Mouse (Mus musculus) G1E (cell line): ENCODE measurements around the gene Pepd. TPM values are rescaled to one million over a fixed set of nuclear protein-coding genes. Genes with fewer than 3 reads are reported as not detected.

Experiments used
- ATAC-seq: 2 replicates; pipeline ENCODE4 v1.8.0; 2016; ENCODE audit warnings: mild to moderate bottlenecking; ENCODE audit not compliant: insufficient number of reproducible peaks, poor library complexity, low FRiP score, severe bottlenecking; ENCODE audit errors: extremely low read depth
- DNase-seq: peaks from one replicate; pipeline ENCODE4 v3.0.0; 2012; ENCODE audit warnings: low spot score
- H3K27me3 ChIP-seq: 2 replicates; pipeline ENCODE4 v1.6.1; 2012; ENCODE audit warnings: mild to moderate bottlenecking, low read length, inconsistent platforms; ENCODE audit not compliant: insufficient read depth
- H3K36me3 ChIP-seq: replicated peaks from 2 replicates; pipeline ENCODE3; 2012; ENCODE audit warnings: mild to moderate bottlenecking, inconsistent platforms
- H3K4me1 ChIP-seq: 2 replicates; pipeline ENCODE4 v1.6.1; 2012; ENCODE audit warnings: low read depth, low read length, inconsistent platforms, mixed read lengths; ENCODE audit not compliant: insufficient read depth
- H3K4me3 ChIP-seq: 2 replicates; pipeline ENCODE4 v1.5.1; 2012; ENCODE audit warnings: low read depth, mild to moderate bottlenecking, inconsistent platforms, low read length, moderate library complexity, mixed read lengths
- H3K9me3 ChIP-seq: replicated peaks from 2 replicates; pipeline ENCODE4 v1.6.1; 2012; ENCODE audit warnings: inconsistent platforms
- CTCF ChIP-seq: IDR thresholded peaks from 2 replicates; pipeline ENCODE4 v1.5.1; 2012; ENCODE audit warnings: low read depth, low read length, inconsistent platforms, mixed read lengths
- GATA1 ChIP-seq: IDR thresholded peaks from 2 replicates; pipeline ENCODE4 v1.6.1; 2012; ENCODE audit warnings: borderline replicate concordance, low read length, inconsistent platforms, mixed read lengths
- GATA2 ChIP-seq: IDR thresholded peaks from 2 replicates; pipeline ENCODE4 v1.6.1; 2012; ENCODE audit warnings: low read depth, low read length, inconsistent platforms, borderline replicate concordance
- POLR2AphosphoS5 ChIP-seq: IDR thresholded peaks from 2 replicates; pipeline ENCODE4 v1.6.1; 2012; ENCODE audit warnings: low read depth, low read length, inconsistent platforms; ENCODE audit not compliant: insufficient replicate concordance
- TAL1 ChIP-seq: conservative IDR thresholded peaks from 2 replicates; pipeline ENCODE4 v1.6.1; 2012; ENCODE audit warnings: low read depth, low read length, inconsistent platforms, mixed read lengths
- polyA plus RNA-seq: library from polyadenylated mRNA; stranded (reverse); fragments of >175 nt; gene quantifications from 2 replicates; pipeline ENCODE4 v1.2.3, GENCODE M21; 2012
- total RNA-seq, 2 experiments: library from RNA; stranded (forward) in 1 of 2; stranded (reverse) in 1 of 2; fragments of 200-1000 nt in 1 of 2; fragments of >200 nt in 1 of 2; fragmentation: Nextera tagmentation in 1 of 2; gene quantifications; 2 replicates each; pipeline ENCODE4 v1.2.3; 2014 to 2017

Gene Pepd
- total and polyA plus RNA-seq, 3 experiments: 11.1 to 51.0 (median 12.7) TPM

DNA sequence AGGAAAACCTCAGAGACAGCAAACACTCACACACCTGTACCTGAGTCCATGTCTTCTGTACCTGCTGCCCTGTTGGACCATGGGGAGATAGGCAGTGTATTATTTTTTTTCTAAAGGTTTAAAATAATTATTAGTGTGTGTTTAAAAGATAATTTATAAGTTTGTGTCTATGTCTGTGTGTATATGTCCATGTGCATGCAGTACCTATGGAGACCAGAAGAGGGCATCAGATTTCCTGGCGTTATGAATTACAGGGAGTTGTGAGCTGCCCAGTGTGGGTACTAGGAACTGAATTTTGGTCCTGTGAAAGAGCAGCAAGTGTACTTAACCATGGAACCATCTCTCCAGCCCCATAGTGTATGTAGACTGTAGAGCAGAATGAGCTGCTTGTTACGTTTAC is 24.2 kb downstream of the Pepd start:
- no peak for TF ChIP-seq GATA1
- no peak for TF ChIP-seq CTCF
- TF ChIP-seq POLR2AphosphoS5: no peak
- TF ChIP-seq GATA2: no peak
- no peak for TF ChIP-seq TAL1
- Histone ChIP-seq H3K9me3 (no peaks in the 10 kb centered on the region; the same call in 1 of the 2 replicates), H3K4me1 (no peaks in the 10 kb centered on the region), H3K4me3 (no peak overlapping the region), H3K27me3 (no peaks in the 10 kb centered on the region), H3K36me3 (peaks cover 81% of the 10 kb centered on the region)
- DNase-seq: no peak
- ATAC-seq: no peak

- DNase-seq (no peak), ATAC-seq (no peak)
- Histone ChIP-seq H3K36me3 (peaks cover 82% of the 10 kb centered on the region), H3K4me1 (no peaks in the 10 kb centered on the region), H3K9me3 (no peaks in the 10 kb centered on the region; the same call in 1 of the 2 replicates), H3K27me3 (no peaks in the 10 kb centered on the region), H3K4me3 (no peak overlapping the region)
- TF ChIP-seq POLR2AphosphoS5: no peak
- no peak for TF ChIP-seq CTCF
- no peak for TF ChIP-seq TAL1
- no peak for TF ChIP-seq GATA2
- TF ChIP-seq GATA1: no peak
Observed at GRCm38 (mm10) chr7:34938636-34939261, 26.6 kb downstream of the Pepd start.

GRCm38 (mm10) chr7:34939262-34939951 is 27.2 kb downstream of the Pepd start:
- Histone ChIP-seq H3K36me3 (peaks cover 80% of the 10 kb centered on the region), H3K27me3 (no peaks in the 10 kb centered on the region), H3K4me1 (no peaks in the 10 kb centered on the region), H3K9me3 (no peaks in the 10 kb centered on the region; the same call in 1 of the 2 replicates), H3K4me3 (no peak overlapping the region)
- no peak for TF ChIP-seq CTCF
- TF ChIP-seq GATA1: no peak
- no peak for TF ChIP-seq TAL1
- TF ChIP-seq GATA2: no peak
- TF ChIP-seq POLR2AphosphoS5: no peak
- DNase-seq (no peak), ATAC-seq (no peak)

DNA sequence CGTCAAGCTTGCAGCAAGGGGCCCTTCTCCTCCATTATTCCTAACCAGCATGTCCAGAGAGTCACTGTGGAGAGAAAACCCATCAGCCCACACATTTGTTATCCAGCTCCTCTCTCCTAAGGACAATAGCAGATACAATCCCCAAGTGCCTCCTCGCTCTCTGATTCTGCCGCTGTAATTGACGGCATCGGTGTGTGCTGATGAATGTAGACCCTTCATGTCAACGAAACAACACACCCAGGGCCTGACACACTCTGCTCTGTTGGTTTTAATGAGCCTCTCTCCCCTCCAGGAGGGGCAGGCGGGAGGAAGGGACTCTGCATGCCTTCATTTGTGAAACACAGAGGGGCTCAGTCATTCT is 27.8 kb downstream of the Pepd start:
- H3K27me3 ChIP-seq: no peaks in the 10 kb centered on the region
- H3K36me3 ChIP-seq: peaks cover 78% of the 10 kb centered on the region
- TF ChIP-seq GATA1 (no peak), POLR2AphosphoS5 (no peak)
- no peaks in the 10 kb centered on the region for H3K4me1 ChIP-seq
- DNase-seq (no peak), ATAC-seq (no peak)
- no peak overlapping the region for H3K4me3 ChIP-seq
- H3K9me3 ChIP-seq: no peaks in the 10 kb centered on the region; the same call in 1 of the 2 replicates

- H3K9me3 ChIP-seq: no peaks in the 10 kb centered on the region
- peaks cover 80% of the 10 kb centered on the region for H3K36me3 ChIP-seq
- ATAC-seq: no peak
- H3K4me3 ChIP-seq: no peak overlapping the region
- no peak for TF ChIP-seq POLR2AphosphoS5
- no peak for TF ChIP-seq CTCF
- TF ChIP-seq GATA2: no peak
- no peak for TF ChIP-seq TAL1
- no peak for TF ChIP-seq GATA1
- no peaks in the 10 kb centered on the region for H3K27me3 ChIP-seq
- no peaks in the 10 kb centered on the region for H3K4me1 ChIP-seq
- no peak for DNase-seq
Observed at GRCm38 (mm10) chr7:34943581-34944123, 31.5 kb downstream of the Pepd start.

GRCm38 (mm10) chr7:34946269-34946925 is 34.2 kb downstream of the Pepd start:
- TF ChIP-seq POLR2AphosphoS5: no peak
- TF ChIP-seq GATA1: no peak
- ATAC-seq (no peak), DNase-seq (no peak)
- Histone ChIP-seq H3K36me3 (peaks cover 77% of the 10 kb centered on the region), H3K9me3 (no peaks in the 10 kb centered on the region), H3K4me3 (no peak overlapping the region), H3K4me1 (no peaks in the 10 kb centered on the region), H3K27me3 (no peaks in the 10 kb centered on the region)
